Mouse (Mus musculus) kidney, adult 10 weeks (tissue): ENCODE data around the gene Por. TPM values are rescaled to one million over a fixed set of nuclear protein-coding genes. Genes with fewer than 3 reads are reported as not detected.

Experiments
- polyA plus RNA-seq: library from polyadenylated mRNA; stranded (reverse); fragments of 350-450 nt; fragmentation: Illumina TruSeq; extraction: RNeasy Lipid Tissue Mini Kit (QIAGEN cat#74804); gene quantifications from one replicate; pipeline ENCODE4 v1.2.3, GENCODE M21; 2014; ENCODE audit warnings: low read depth, low replicate concordance

Gene Por
- 61.0 TPM for polyA plus RNA-seq

DNA sequence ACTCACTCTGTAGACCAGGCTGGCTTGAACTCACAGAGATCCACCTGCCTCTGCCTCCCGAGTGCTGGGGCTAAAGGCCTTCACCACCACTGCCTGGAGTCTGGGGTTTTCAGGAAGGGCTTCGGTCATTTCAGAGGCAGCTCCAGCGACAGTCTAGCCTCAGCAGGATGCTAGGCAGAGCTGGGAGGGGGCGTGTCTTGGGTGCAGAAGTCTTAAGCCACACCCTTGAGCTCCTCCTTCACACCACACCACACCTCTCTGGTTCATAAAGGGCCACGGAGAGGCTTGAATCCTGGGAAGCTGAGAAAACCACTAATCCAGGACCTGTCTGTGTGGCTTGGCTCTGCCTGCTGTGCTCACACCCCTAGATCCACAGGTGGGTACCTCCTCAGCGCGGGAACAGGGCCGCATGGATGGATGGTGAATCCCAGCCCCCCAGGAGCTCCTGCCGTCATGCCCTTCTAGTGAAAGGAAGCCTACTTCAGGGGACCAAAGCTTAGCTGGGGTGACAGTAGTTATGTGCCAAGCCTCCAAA, at the start of gene Por:
Por (plus strand) TSS at position 293 of the 535 bp plus-strand sequence.

DNA sequence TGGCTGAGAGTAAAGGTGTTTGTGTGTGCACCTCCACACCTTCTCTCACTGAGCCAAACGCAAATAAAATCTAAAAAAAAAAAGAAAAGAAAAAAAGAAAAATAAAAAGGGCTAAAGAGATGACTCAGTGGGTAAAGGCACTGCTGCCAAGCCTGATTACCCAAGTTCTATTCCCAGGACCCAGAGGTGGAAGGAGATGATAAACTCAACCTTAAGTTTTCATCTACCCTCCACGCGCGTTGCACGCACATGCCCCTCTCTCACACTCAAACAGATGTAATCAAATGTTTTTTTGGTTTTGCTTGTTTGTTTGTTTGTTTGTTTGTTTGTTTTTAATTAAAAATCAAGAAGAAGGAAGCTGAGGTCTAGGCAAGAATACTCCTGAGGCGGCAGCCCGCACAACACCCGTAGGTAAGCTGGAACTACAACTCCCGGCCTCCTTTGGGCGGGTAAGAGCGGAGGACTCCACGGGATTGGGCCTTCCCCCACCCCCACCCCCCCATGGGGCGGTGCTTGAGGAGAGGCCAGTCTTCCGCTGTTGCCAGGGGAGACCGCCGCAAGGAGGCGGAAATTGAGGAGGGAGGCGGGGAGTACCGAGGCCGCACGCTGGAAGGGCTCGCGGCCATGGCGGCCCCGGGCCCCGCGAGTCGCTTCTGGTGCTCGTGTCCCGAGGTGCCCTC, 37.6 kb upstream of the Por start, which contains the start of gene Rhbdd2:
Rhbdd2 (plus strand) TSS at position 502 of the 680 bp plus-strand sequence.

DNA sequence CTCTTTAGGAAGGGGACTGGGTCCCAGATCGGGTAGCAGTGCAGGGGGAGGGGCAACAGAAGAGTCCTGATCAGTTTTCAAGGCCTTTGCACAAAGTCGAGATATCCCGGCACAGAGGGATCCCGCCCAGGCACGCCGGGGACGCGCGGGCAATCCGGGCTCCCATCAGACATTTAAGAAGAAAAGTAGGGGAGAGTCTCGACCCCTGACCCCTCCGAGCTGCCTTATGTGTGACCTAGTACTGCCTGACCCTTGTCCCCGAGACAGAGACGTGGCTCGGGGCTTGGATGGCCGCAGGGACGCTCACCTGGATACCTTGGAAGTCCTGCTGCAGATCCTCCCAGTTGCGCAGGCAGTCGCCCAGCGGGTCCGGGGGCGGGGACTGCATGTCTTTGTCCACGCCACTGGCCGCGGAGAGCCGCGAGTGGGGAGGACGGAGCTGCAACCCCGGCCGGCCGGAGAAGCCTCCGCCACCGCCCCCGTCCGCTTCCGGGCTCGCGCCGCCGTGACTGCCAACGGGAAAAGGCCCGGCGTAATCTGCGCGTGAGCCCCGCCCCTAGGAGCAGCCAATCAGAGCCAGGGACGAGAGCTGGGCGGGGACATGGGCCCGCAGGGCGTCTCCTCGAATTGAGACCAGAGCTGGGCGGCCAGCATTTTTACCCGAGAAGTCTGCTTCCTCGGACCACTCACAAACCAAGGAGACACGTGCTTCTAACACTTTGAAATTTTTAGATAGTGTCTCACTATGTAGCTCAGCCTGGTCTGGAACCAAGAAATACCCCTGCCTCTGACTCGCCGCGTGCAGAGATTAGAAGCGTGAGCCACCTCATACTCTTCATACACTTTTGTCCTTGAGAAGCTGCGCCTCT, 74.1 kb downstream of the Por start, which contains the start of gene Tmem120a:
Tmem120a (minus strand) TSS at position 708 of the 869 bp plus-strand sequence.

DNA sequence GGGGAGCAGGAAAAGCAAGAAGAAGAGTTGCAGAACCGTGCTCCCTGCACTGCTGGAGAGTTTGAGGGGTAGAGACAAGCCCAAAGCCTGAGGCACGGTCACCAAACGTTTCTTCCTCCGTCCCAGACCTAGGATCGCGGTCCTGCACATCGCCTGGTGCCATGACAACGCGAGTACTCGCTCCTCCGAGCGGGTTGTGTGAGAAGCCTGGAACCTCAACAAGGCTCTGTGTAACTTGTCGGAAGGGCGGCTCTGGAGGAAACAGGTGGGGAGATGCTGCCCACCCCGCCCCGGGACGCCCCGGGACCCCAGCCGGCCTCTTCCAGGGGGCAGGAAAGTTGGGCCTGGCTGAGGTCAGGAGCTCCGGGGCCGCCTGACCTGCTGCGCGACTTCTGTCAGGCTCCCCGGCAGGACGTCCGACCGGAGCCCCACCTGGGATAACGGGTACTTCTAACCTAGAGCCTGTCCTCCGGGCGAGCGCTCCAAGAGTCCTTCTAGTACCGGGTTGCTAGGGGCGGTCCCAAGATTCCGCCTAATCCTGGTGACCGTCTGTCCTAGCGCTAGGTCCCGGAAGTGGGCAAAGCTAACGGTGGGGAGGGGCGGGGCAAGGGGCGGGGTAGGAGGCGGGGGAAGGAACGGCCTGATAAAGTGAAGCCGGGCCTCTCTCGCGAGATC, 108.1 kb downstream of the Por start, which contains the start of gene Styxl1:
Styxl1 (minus strand) TSS at position 590 of the 675 bp plus-strand sequence.

GRCm38 (mm10) chr5:135778471-135779445, 108.9 kb downstream of the Por start, which contains the start of gene Mdh2:
Mdh2 (plus strand) TSS chr5:135778480.

Other genes with a start within 250 kb of the Por start
- gene Hip1, start 124.9 kb upstream of the Por start, polyA plus RNA-seq = 5.6 TPM
- gene Ccl26, start 106.5 kb upstream of the Por start, polyA plus RNA-seq = not detected
- gene Ccl24, start 97.0 kb upstream of the Por start, polyA plus RNA-seq = not detected
- 12.2 TPM for gene Rhbdd2, start 37.4 kb upstream of the Por start, polyA plus RNA-seq
- gene Tmem120a, start 74.4 kb downstream of the Por start, polyA plus RNA-seq = 10.0 TPM
- gene Styxl1, start 108.4 kb downstream of the Por start, polyA plus RNA-seq = not detected
- gene Mdh2, start 108.4 kb downstream of the Por start, polyA plus RNA-seq = 72.0 TPM
- not detected for gene Srrm3, start 136.9 kb downstream of the Por start, polyA plus RNA-seq
- not detected for gene Hspb1, start 217.9 kb downstream of the Por start, polyA plus RNA-seq